Mouse (Mus musculus) hindbrain, embryonic 16.5 days (tissue): ENCODE measurements at regions not wholly inside any gene's neighbourhood (a gene's known extent, or its start where the extent isn't known, plus 50 kb on each side); places are given as distances from the start of the nearest gene placed in this dataset.

Experiments used
- ATAC-seq: fragments of 200-750 bp; cut with Nextera tagmentation; 2 replicates; pipeline ENCODE4 v1.8.0; 2017; ENCODE audit warnings: moderate TSS enrichment, moderate library complexity
- H3K27ac ChIP-seq: fragments of 300-500 bp; sonication (generic); 2 replicates; pipeline ENCODE4 v1.5.1; 2014; ENCODE audit warnings: low read depth, mild to moderate bottlenecking, control low read depth, low read length, moderate library complexity
- H3K27me3 ChIP-seq: fragments of 300-500 bp; sonication (generic); replicated peaks from 2 replicates; pipeline ENCODE4 v1.6.1; 2014; ENCODE audit warnings: low read length; ENCODE audit not compliant: control insufficient read depth, insufficient read depth
- H3K36me3 ChIP-seq: fragments of 300-500 bp; sonication (generic); 2 replicates; pipeline ENCODE4 v1.6.1; 2014; ENCODE audit warnings: mild to moderate bottlenecking, low read length, moderate library complexity, mixed read lengths; ENCODE audit not compliant: control insufficient read depth, insufficient read depth
- H3K4me1 ChIP-seq: fragments of 300-500 bp; sonication (generic); 2 replicates; pipeline ENCODE4 v1.6.1; 2014; ENCODE audit warnings: low read depth, low read length; ENCODE audit not compliant: control insufficient read depth, insufficient read depth
- H3K4me2 ChIP-seq: fragments of 300-500 bp; sonication (generic); 2 replicates; pipeline ENCODE4 v1.6.1; 2014; ENCODE audit warnings: mild to moderate bottlenecking, low read length, control low read depth, moderate library complexity
- H3K4me3 ChIP-seq: fragments of 300-500 bp; sonication (generic); 2 replicates; pipeline ENCODE4 v1.5.1; 2014; ENCODE audit warnings: mild to moderate bottlenecking, low read length, control low read depth, moderate library complexity
- H3K9ac ChIP-seq: fragments of 300-500 bp; sonication (generic); 2 replicates; pipeline ENCODE4 v1.6.1; 2014; ENCODE audit warnings: low read depth, mild to moderate bottlenecking, control low read depth, low read length, moderate library complexity
- H3K9me3 ChIP-seq: fragments of 300-500 bp; sonication (generic); 2 replicates; pipeline ENCODE4 v1.6.1; 2014; ENCODE audit warnings: mild to moderate bottlenecking, low read length, moderate library complexity; ENCODE audit not compliant: control insufficient read depth
- WGBS: fragments of 180-500 bp; shearing (Covaris S2); extraction: QIAGEN DNeasy Blood & Tissue Kit; methylation state at CpG from one replicate; pipeline ENCODE4 v1.1.7; 2014; 5-methylcytosine and 5-hydroxymethylcytosine counted together

DNA sequence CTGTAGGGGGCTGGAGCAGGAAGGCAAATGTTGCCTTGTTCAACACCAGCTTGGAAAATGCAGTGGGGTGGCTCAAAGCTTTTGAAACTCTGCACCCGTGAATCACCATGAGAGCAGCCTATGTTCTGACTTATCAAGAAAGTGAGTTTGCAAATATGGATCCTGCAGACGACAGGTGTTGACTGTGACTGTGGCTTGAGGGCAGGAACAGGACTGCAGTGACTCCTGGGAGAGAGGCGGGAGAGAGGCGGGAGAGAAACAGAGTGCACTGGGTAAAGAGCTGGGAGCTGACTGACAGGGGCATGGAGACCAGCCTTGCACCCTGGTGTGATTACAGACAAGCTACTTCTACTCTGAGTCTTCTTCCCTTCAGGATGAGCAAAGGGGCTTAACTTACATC is 254.0 kb downstream of the Sec23ip start:
- Histone ChIP-seq H3K27me3 (no peaks in the 10 kb centered on the region), H3K9ac (no peak overlapping the region), H3K4me2 (no peak overlapping the region), H3K36me3 (no peaks in the 10 kb centered on the region), H3K9me3 (no peaks in the 10 kb centered on the region), H3K4me1 (no peaks in the 10 kb centered on the region), H3K27ac (no peak overlapping the region), H3K4me3 (no peak overlapping the region)
- WGBS, result 52% methylated on average over 4 of the region's 4 CpGs
- ATAC-seq, result no peak

DNA sequence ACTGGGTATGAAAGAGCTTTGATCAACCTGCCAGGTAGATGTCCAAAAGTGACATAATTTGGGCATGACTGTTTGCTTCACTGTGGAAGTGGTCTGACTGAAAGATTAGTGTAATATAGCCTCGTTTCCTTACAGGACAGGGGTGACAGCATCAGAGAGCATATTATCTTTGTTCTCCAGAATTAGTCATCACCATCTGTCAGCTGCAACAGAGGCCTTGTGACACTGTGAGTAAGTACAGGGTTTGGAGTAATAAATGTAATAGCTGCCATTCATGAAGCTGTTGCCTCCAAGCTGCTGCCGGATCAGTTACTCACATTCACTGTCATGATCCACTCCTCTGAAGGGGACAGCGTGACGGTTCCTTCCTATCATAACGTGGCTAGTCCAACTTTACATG is 254.4 kb upstream of the Plpp4 start:
- H3K4me3 ChIP-seq, result no peak overlapping the region
- no peak overlapping the region for H3K9ac ChIP-seq
- no peak for ATAC-seq
- H3K9me3 ChIP-seq, result no peaks in the 10 kb centered on the region
- H3K4me2 ChIP-seq, result no peak overlapping the region
- no peak overlapping the region for H3K27ac ChIP-seq
- H3K4me1 ChIP-seq, result no peaks in the 10 kb centered on the region
- H3K27me3 ChIP-seq, result no peaks in the 10 kb centered on the region
- WGBS, result 81% methylated on average over 5 of the region's 5 CpGs
- no peaks in the 10 kb centered on the region for H3K36me3 ChIP-seq

DNA sequence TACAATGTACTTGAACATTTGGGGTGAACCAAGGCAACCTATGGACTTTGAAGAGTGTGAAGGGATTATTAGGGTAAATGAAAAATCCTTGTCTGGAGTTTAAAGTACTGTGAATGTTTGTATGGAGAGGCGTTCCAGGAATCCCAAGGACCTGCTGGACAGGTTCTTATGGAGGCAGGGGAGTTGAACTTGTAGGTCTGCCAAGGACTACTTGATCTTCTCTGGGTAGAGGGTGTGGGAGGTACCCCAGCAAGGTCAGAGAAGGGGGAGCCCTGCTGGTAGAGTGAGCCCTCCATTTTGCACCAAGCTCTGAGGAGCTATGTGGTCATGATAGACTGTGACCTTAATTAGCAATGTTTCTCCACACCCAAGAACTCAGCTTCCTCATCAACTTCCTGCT is 253.7 kb upstream of the Plpp4 start:
- Histone ChIP-seq H3K36me3 (no peaks in the 10 kb centered on the region), H3K27me3 (no peaks in the 10 kb centered on the region), H3K9ac (no peak overlapping the region), H3K9me3 (no peaks in the 10 kb centered on the region), H3K4me3 (no peak overlapping the region), H3K4me2 (no peak overlapping the region), H3K27ac (no peak overlapping the region), H3K4me1 (no peaks in the 10 kb centered on the region)
- 75% methylated on average over 1 of the region's 1 CpGs for WGBS
- ATAC-seq, result no peak

DNA sequence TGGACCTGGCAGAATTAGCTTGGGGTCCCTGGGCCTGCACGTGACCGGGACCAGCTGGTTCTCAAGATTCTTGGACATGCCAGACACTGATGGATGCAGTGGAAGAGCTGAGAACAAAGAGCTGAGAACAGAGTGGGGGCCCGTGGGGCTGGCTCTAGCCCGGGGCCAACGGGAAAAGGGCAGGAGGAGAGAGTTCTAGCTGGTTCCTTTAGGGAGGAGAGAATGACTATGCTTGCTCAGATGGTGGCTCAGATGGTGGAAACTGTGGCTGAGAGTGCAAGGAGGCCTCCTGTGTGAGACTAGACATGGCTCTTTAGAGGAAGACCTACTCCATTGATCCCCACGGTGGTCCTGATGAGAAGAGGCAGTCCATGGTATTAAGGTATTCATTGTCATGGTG is 240.5 kb upstream of the Plpp4 start:
- no peak overlapping the region for H3K27ac ChIP-seq
- H3K36me3 ChIP-seq, result no peaks in the 10 kb centered on the region
- H3K27me3 ChIP-seq, result no peaks in the 10 kb centered on the region
- H3K9me3 ChIP-seq, result no peaks in the 10 kb centered on the region; the same call in 1 of the 2 replicates
- H3K4me1 ChIP-seq, result no peaks in the 10 kb centered on the region
- no peak overlapping the region for H3K9ac ChIP-seq
- no peak overlapping the region for H3K4me3 ChIP-seq
- H3K4me2 ChIP-seq, result no peak overlapping the region
- 85% methylated on average over 6 of the region's 6 CpGs for whole genome bisulfite sequencing
- no peak for ATAC-seq

DNA sequence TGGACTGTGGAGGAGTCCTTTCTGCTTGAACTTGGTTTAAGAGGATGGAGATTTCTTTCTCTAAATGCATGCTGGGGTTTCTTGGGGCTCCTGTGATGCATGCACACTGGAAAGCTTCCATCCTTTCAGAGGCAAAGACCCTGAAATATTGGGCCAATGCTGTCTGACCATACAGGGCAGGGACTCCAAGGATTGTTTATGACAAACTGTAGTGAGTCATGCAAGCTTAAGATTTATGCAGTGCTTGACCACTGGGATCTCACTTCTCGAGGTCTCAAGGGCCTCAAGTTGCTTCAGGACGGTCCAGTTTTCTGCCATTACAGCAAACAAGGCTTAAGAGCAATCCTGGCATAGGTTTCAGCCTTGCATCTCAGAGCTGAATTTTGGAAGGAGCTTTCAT is 229.7 kb upstream of the Plpp4 start:
- no peaks in the 10 kb centered on the region for H3K9me3 ChIP-seq
- no peak overlapping the region for H3K4me3 ChIP-seq
- no peak overlapping the region for H3K4me2 ChIP-seq
- WGBS, result 80% methylated on average over 2 of the region's 2 CpGs
- H3K27me3 ChIP-seq, result no peaks in the 10 kb centered on the region
- no peak overlapping the region for H3K9ac ChIP-seq
- H3K36me3 ChIP-seq, result no peaks in the 10 kb centered on the region
- H3K4me1 ChIP-seq, result no peaks in the 10 kb centered on the region
- ATAC-seq, result no peak
- H3K27ac ChIP-seq, result no peak overlapping the region

DNA sequence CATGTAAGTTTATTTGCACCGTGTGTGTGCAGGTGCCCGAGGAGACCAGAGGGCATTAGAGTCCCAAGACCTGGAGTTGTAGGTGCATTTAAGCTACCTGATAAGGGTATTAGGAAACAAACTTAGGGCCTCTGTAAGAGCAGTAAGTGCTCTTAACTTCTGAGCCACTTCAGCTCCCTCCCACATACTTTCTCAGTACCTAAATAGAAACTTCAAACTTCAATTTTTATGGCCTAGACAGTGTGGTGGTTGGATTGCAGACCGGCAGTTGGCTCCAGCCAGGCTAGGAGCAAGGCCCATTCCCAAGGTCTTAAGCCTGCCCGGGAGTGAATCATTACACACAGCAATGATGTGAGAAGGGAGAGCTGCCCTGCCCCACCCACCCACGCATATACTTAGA is 208.8 kb upstream of the Plpp4 start:
- no peak overlapping the region for H3K9ac ChIP-seq
- no peak overlapping the region for H3K4me3 ChIP-seq
- H3K27ac ChIP-seq, result no peak overlapping the region
- no peaks in the 10 kb centered on the region for H3K27me3 ChIP-seq
- no peak for ATAC-seq
- H3K4me1 ChIP-seq, result peaks cover 2% of the 10 kb centered on the region; the same call in 1 of the 2 replicates
- H3K36me3 ChIP-seq, result no peaks in the 10 kb centered on the region
- H3K9me3 ChIP-seq, result no peaks in the 10 kb centered on the region
- WGBS, result 80% methylated on average over 5 of the region's 5 CpGs
- H3K4me2 ChIP-seq, result no peak overlapping the region

DNA sequence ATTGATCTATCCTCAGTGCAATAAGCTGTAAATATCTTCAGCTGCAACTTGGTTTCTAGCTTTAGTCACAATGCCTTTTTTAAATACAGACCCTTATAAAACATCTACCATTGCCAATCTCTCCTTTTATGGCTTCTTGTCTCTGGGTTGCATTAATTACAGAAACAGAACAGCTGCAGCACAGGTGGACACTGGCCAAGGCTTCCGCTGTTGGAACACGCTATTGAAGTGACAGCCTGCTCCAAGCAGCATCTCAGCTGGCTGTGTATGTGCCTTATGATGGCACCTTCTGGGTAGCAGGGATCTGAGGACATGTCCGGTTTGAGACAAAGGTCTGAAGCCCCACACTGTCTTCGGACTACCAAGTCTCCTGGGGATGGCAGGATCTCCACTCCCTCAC is 207.1 kb upstream of the Plpp4 start:
- ATAC-seq, result no peak
- H3K4me1 ChIP-seq, result peaks cover 2% of the 10 kb centered on the region; the same call in 1 of the 2 replicates
- H3K4me2 ChIP-seq, result no peak overlapping the region
- WGBS, result 66% methylated on average over 4 of the region's 4 CpGs
- no peaks in the 10 kb centered on the region for H3K27me3 ChIP-seq
- no peak overlapping the region for H3K27ac ChIP-seq
- H3K9me3 ChIP-seq, result no peaks in the 10 kb centered on the region
- H3K4me3 ChIP-seq, result no peak overlapping the region
- H3K9ac ChIP-seq, result no peak overlapping the region
- no peaks in the 10 kb centered on the region for H3K36me3 ChIP-seq

DNA sequence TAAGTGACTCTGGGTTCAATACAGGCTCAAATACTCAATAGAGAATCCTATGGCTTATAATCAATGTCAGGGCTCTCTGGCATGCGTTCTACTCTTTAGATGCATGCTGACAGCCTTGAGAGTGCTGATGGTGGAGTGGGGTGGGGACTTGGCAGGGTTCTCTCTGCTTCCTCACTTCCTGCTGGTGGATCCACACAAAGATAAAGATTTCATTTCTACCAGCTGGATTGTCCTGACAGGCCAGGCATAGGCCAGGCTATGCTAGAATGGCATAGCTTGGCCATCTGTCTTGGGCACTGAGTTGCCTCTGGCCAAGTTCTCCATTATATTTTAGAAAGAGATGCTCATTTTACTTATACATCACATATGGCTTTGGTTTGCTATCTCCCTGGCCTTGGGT is 206.2 kb upstream of the Plpp4 start:
- Histone ChIP-seq H3K4me3 (no peak overlapping the region), H3K4me1 (peaks cover 2% of the 10 kb centered on the region; the same call in 1 of the 2 replicates), H3K9me3 (no peaks in the 10 kb centered on the region), H3K4me2 (no peak overlapping the region), H3K27ac (no peak overlapping the region), H3K27me3 (no peaks in the 10 kb centered on the region), H3K36me3 (no peaks in the 10 kb centered on the region), H3K9ac (no peak overlapping the region)
- ATAC-seq, result peak; percentile 67
- whole genome bisulfite sequencing, result 71% methylated on average over 1 of the region's 1 CpGs

DNA sequence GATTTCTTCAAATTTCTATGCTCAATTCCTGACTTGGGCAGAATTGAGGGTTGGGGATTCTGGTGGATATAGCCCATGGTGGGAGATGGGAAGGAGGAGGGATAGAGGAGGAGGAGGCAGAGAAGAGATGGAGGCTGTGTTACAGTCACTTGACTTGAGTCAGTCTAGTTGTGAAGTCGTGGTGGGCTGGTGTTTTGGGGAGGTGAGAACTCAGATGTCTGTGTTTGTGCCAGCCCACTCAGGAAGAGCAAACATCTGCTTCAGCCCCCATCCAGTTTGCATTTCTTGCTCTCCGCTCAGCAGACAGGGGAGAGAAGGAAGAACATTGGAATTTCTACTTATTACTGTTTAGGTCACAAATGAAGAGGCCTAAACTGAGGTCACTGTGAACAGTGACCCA is 189.9 kb upstream of the Plpp4 start:
- Histone ChIP-seq H3K4me2 (no peak overlapping the region), H3K9me3 (no peaks in the 10 kb centered on the region), H3K4me3 (no peak overlapping the region), H3K27me3 (no peaks in the 10 kb centered on the region), H3K36me3 (no peaks in the 10 kb centered on the region), H3K27ac (no peak overlapping the region), H3K4me1 (no peaks in the 10 kb centered on the region), H3K9ac (no peak overlapping the region)
- ATAC-seq, result no peak
- WGBS, result 89% methylated on average over 2 of the region's 2 CpGs

DNA sequence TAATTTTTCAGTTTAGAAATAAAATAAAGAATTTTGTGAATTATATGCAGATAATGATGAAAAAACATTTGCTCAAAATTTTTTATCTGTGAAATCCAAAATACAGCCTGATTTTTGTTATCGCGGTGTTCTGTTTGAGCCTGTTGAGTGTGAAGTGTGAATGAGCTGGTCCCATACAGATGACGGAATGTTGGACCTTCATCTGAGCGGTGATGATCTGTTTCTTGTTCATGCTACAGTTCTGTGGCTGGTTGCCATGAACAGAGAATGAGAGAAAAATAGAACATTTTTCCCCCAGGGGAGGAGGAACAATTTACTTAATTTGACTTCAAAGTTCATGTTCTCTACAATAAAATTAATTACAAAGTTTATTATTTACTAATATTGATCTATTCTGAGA is 188.7 kb upstream of the Plpp4 start:
- Histone ChIP-seq H3K27me3 (no peaks in the 10 kb centered on the region), H3K4me2 (no peak overlapping the region), H3K27ac (no peak overlapping the region), H3K4me1 (no peaks in the 10 kb centered on the region), H3K9me3 (no peaks in the 10 kb centered on the region), H3K9ac (no peak overlapping the region), H3K36me3 (no peaks in the 10 kb centered on the region), H3K4me3 (no peak overlapping the region)
- 85% methylated on average over 4 of the region's 4 CpGs for WGBS
- ATAC-seq, result no peak
